Mouse (Mus musculus) forebrain, embryonic 16.5 days (tissue): ENCODE data around the gene Opa3. TPM values are rescaled to one million over a fixed set of nuclear protein-coding genes. Genes with fewer than 3 reads are reported as not detected.

Experiments used
- microRNA counts: library from miRNA; unstranded; fragments of <30 nt; microRNA quantifications from one replicate; lab custom pipeline; 2016
- microRNA-seq: library from miRNA; unstranded; fragments of <30 nt; microRNA quantifications from one replicate; pipeline ENCODE4, GENCODE M21; 2017
- polyA plus RNA-seq: library from polyadenylated mRNA; unstranded; fragments of >200 nt; fragmentation: Nextera tagmentation; extraction: Ambion mirVana; gene quantifications from 2 replicates; pipeline ENCODE4 v1.2.1, GENCODE M21; 2015

Opa3 gene
- polyA plus RNA-seq, 1 experiment from 2014 or later, result 43.8 TPM

MicroRNAs encoded within 50 kb of the gene (microRNA counts, 519-probe panel; counts per million panel counts)
- 1,958 counts per million, percentile 27 among the panel's probes with 10 or more counts for microRNA mmu-miR-330 (lab: Ali Mortazavi, UCI)

Small RNA genes within 50 kb of the gene (microRNA-seq; reads per million reads assigned to microRNA genes)
- 580 reads per million, percentile 73 among the genes with 10 or more reads in this experiment for gene Mir330

Other genes with a start within 250 kb of the Opa3 start
- gene Nanos2, start 240.9 kb upstream of the Opa3 start, polyA plus RNA-seq, result 0.46 and 0.91 TPM in 2 replicates
- 3.1 and 3.6 TPM in 2 replicates for gene Mypop, start 237.1 kb upstream of the Opa3 start, polyA plus RNA-seq
- gene Irf2bp1, start 224.3 kb upstream of the Opa3 start, polyA plus RNA-seq, result 28.0 and 30.4 TPM in 2 replicates
- not detected in 2 replicates for gene Foxa3, start 204.8 kb upstream of the Opa3 start, polyA plus RNA-seq
- 34.4 and 34.7 TPM in 2 replicates for gene Sympk, start 204.0 kb upstream of the Opa3 start, polyA plus RNA-seq
- 0.09 TPM in 1 of 2 replicates, not detected in the other for gene Rsph6a, start 173.6 kb upstream of the Opa3 start, polyA plus RNA-seq
- gene Dmwd, start 152.1 kb upstream of the Opa3 start, polyA plus RNA-seq, result 28.1 and 29.7 TPM in 2 replicates
- 5.6 and 10.1 TPM in 2 replicates for gene Dmpk, start 144.5 kb upstream of the Opa3 start, polyA plus RNA-seq
- gene Six5, start 133.7 kb upstream of the Opa3 start, polyA plus RNA-seq, result 1.7 and 2.1 TPM in 2 replicates
- gene Gm4969, start 110.0 kb upstream of the Opa3 start, polyA plus RNA-seq, result 3.9 and 4.9 TPM in 2 replicates
- 25.4 and 28.3 TPM in 2 replicates for gene Fbxo46, start 108.5 kb upstream of the Opa3 start, polyA plus RNA-seq
- 17.1 and 22.4 TPM in 2 replicates for gene Qpctl, start 79.0 kb upstream of the Opa3 start, polyA plus RNA-seq
- gene Snrpd2, start 78.6 kb upstream of the Opa3 start, polyA plus RNA-seq, result 116 and 118 TPM in 2 replicates
- 21.8 and 32.1 TPM in 2 replicates for gene Gipr, start 62.2 kb upstream of the Opa3 start, polyA plus RNA-seq
- gene Eml2, start 51.9 kb upstream of the Opa3 start, polyA plus RNA-seq, result 8.3 and 14.4 TPM in 2 replicates
- 2.5 and 2.7 TPM in 2 replicates for gene Gpr4, start 15.8 kb upstream of the Opa3 start, polyA plus RNA-seq
- gene Vasp, start 43.5 kb downstream of the Opa3 start, polyA plus RNA-seq, result 38.0 and 40.3 TPM in 2 replicates
- gene Ppm1n, start 51.7 kb downstream of the Opa3 start, polyA plus RNA-seq, result 0.39 and 0.61 TPM in 2 replicates
- gene Rtn2, start 54.3 kb downstream of the Opa3 start, polyA plus RNA-seq, result 127 and 128 TPM in 2 replicates
- 0.05 and 0.10 TPM in 2 replicates for gene Fosb, start 81.7 kb downstream of the Opa3 start, polyA plus RNA-seq
- gene Ercc1, start 116.4 kb downstream of the Opa3 start, polyA plus RNA-seq, result 79.3 and 85.9 TPM in 2 replicates
- 23.1 and 26.4 TPM in 2 replicates for gene Cd3eap, start 131.1 kb downstream of the Opa3 start, polyA plus RNA-seq
- 3.0 and 3.6 TPM in 2 replicates for gene Ppp1r13l, start 131.4 kb downstream of the Opa3 start, polyA plus RNA-seq
- 25.3 and 28.5 TPM in 2 replicates for gene Ercc2, start 153.7 kb downstream of the Opa3 start, polyA plus RNA-seq
- 2.2 and 2.5 TPM in 2 replicates for gene Klc3, start 175.8 kb downstream of the Opa3 start, polyA plus RNA-seq
- gene Ckm, start 176.4 kb downstream of the Opa3 start, polyA plus RNA-seq, result 0.22 and 0.66 TPM in 2 replicates
- 13.8 and 17.5 TPM in 2 replicates for gene Mark4, start 230.5 kb downstream of the Opa3 start, polyA plus RNA-seq
- 0.11 and 0.19 TPM in 2 replicates for gene Exoc3l2, start 235.0 kb downstream of the Opa3 start, polyA plus RNA-seq